Mouse (Mus musculus): ENCODE data around the gene Gm6525.

DNA sequence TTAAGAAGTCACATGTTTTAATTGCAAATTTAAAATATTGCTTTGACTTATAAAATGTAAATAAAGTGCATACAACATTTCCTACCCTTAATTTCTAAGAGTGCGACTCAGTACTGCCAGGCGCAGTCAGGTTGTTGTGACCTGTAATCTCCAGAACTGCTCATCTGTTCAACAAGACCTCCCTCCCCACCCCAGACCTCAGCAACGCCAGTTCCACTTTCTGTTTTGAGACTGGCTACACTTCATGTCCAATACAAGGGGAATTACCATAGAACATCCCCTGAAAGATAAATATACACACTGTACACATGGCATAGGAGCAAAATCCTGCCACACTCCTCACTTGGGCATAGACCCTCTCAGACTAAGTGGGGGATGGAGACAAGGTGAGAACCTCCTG is 47.2 kb upstream of the Gm6525 start:
- TF ChIP-seq CTCF (IDR thresholded peaks at IDR 0.05; ENCODE audit: extremely low read depth, insufficient read depth, low read length) (no peak), POLR2A (IDR thresholded peaks at IDR 0.05; ENCODE audit: extremely low read depth, insufficient read depth, low read length) (no peak)

Data from cortical plate, adult 2 months (tissue).